Mouse (Mus musculus): ENCODE measurements at regions not wholly inside any gene's neighbourhood (a gene's known extent, or its start where the extent isn't known, plus 50 kb on each side); places are given as distances from the start of the nearest gene placed in this dataset.
A peak's percentile ranks its signal among the peaks of the same experiment; 100 is the strongest.

GRCm38 (mm10) chr14:105717821-105718220 lies 178.8 kb downstream of the Spry2 start:
- WGBS, result 76% methylated on average over 2 of the region's 2 CpGs
- DNase-seq (ENCODE audit: low spot score), result no peak
- Histone ChIP-seq H3K9ac (ENCODE audit: low read length) (no peak overlapping the region), H3K4me3 (ENCODE audit: low read depth, low read length) (no peak overlapping the region), H3K36me3 (ENCODE audit: control insufficient read depth, insufficient read depth, low read length) (no peaks in the 10 kb centered on the region), H3K4me1 (ENCODE audit: control insufficient read depth, insufficient read depth, low read length) (no peaks in the 10 kb centered on the region), H3K27me3 (replicated peaks; ENCODE audit: control insufficient read depth, insufficient read depth, low read length) (no peaks in the 10 kb centered on the region), H3K9me3 (replicated peaks; ENCODE audit: control insufficient read depth, low read length) (no peaks in the 10 kb centered on the region), H3K4me2 (ENCODE audit: low read length) (no peak overlapping the region), H3K27ac (ENCODE audit: low read depth, low read length) (no peak overlapping the region)
- ATAC-seq, result no peak

GRCm38 (mm10) chr14:105708691-105709090 lies 187.9 kb downstream of the Spry2 start:
- no peaks in the 10 kb centered on the region for H3K9me3 ChIP-seq (replicated peaks; ENCODE audit: control insufficient read depth, low read length)
- no peak overlapping the region for H3K27ac ChIP-seq (ENCODE audit: low read depth, low read length)
- WGBS, result 62% methylated on average over 2 of the region's 2 CpGs
- H3K9ac ChIP-seq (ENCODE audit: low read length), result no peak overlapping the region
- DNase-seq (ENCODE audit: low spot score) (no peak), ATAC-seq (no peak)
- no peaks in the 10 kb centered on the region for H3K36me3 ChIP-seq (ENCODE audit: control insufficient read depth, insufficient read depth, low read length)
- H3K4me3 ChIP-seq (ENCODE audit: low read depth, low read length), result no peak overlapping the region
- no peaks in the 10 kb centered on the region for H3K27me3 ChIP-seq (replicated peaks; ENCODE audit: control insufficient read depth, insufficient read depth, low read length)
- no peaks in the 10 kb centered on the region for H3K4me1 ChIP-seq (ENCODE audit: control insufficient read depth, insufficient read depth, low read length)
- no peak overlapping the region for H3K4me2 ChIP-seq (ENCODE audit: low read length)

GRCm38 (mm10) chr14:105706756-105707155 lies 189.9 kb downstream of the Spry2 start:
- H3K9me3 ChIP-seq (replicated peaks; ENCODE audit: control insufficient read depth, low read length), result no peaks in the 10 kb centered on the region
- WGBS, result 96% methylated on average over 7 of the region's 7 CpGs
- H3K4me3 ChIP-seq (ENCODE audit: low read depth, low read length), result no peak overlapping the region
- H3K9ac ChIP-seq (ENCODE audit: low read length), result no peak overlapping the region
- no peaks in the 10 kb centered on the region for H3K36me3 ChIP-seq (ENCODE audit: control insufficient read depth, insufficient read depth, low read length)
- no peaks in the 10 kb centered on the region for H3K4me1 ChIP-seq (ENCODE audit: control insufficient read depth, insufficient read depth, low read length)
- ATAC-seq (no peak), DNase-seq (ENCODE audit: low spot score) (no peak)
- no peaks in the 10 kb centered on the region for H3K27me3 ChIP-seq (replicated peaks; ENCODE audit: control insufficient read depth, insufficient read depth, low read length)
- no peak overlapping the region for H3K27ac ChIP-seq (ENCODE audit: low read depth, low read length)
- H3K4me2 ChIP-seq (ENCODE audit: low read length), result no peak overlapping the region

GRCm38 (mm10) chr14:105698616-105699015 lies 198.0 kb downstream of the Spry2 start:
- ATAC-seq, result no peak
- H3K9me3 ChIP-seq (replicated peaks; ENCODE audit: control insufficient read depth, low read length), result no peaks in the 10 kb centered on the region
- no peak overlapping the region for H3K4me2 ChIP-seq (ENCODE audit: low read length)
- H3K9ac ChIP-seq (ENCODE audit: low read length), result no peak overlapping the region
- no peak overlapping the region for H3K27ac ChIP-seq (ENCODE audit: low read depth, low read length)
- WGBS, result 8% methylated on average over 1 of the region's 1 CpGs
- H3K36me3 ChIP-seq (ENCODE audit: control insufficient read depth, insufficient read depth, low read length), result no peaks in the 10 kb centered on the region
- H3K27me3 ChIP-seq (replicated peaks; ENCODE audit: control insufficient read depth, insufficient read depth, low read length), result no peaks in the 10 kb centered on the region
- peak; percentile 33 for DNase-seq (ENCODE audit: low spot score)
- 0 out of 2 replicates have a peak, but pooled peaks cover 2% of the 10 kb centered on the region for H3K4me1 ChIP-seq (ENCODE audit: control insufficient read depth, insufficient read depth, low read length)
- H3K4me3 ChIP-seq (ENCODE audit: low read depth, low read length), result no peak overlapping the region

GRCm38 (mm10) chr14:105698086-105698485 lies 198.5 kb downstream of the Spry2 start:
- Histone ChIP-seq H3K9ac (ENCODE audit: low read length) (no peak overlapping the region), H3K4me2 (ENCODE audit: low read length) (no peak overlapping the region), H3K27ac (ENCODE audit: low read depth, low read length) (no peak overlapping the region), H3K27me3 (replicated peaks; ENCODE audit: control insufficient read depth, insufficient read depth, low read length) (no peaks in the 10 kb centered on the region), H3K4me3 (ENCODE audit: low read depth, low read length) (no peak overlapping the region), H3K4me1 (ENCODE audit: control insufficient read depth, insufficient read depth, low read length) (0 out of 2 replicates have a peak, but pooled peaks cover 2% of the 10 kb centered on the region), H3K36me3 (ENCODE audit: control insufficient read depth, insufficient read depth, low read length) (no peaks in the 10 kb centered on the region), H3K9me3 (replicated peaks; ENCODE audit: control insufficient read depth, low read length) (no peaks in the 10 kb centered on the region)
- ATAC-seq, result no peak
- WGBS, result 93% methylated on average over 1 of the region's 1 CpGs
- DNase-seq (ENCODE audit: low spot score), result no peak

GRCm38 (mm10) chr14:105697398-105697797 lies 199.2 kb downstream of the Spry2 start:
- DNase-seq (ENCODE audit: low spot score), result no peak
- H3K4me1 ChIP-seq (ENCODE audit: control insufficient read depth, insufficient read depth, low read length), result 0 out of 2 replicates have a peak, but pooled peaks cover 2% of the 10 kb centered on the region
- 88% methylated on average over 13 of the region's 13 CpGs for WGBS
- no peak overlapping the region for H3K4me2 ChIP-seq (ENCODE audit: low read length)
- no peak overlapping the region for H3K27ac ChIP-seq (ENCODE audit: low read depth, low read length)
- no peaks in the 10 kb centered on the region for H3K27me3 ChIP-seq (replicated peaks; ENCODE audit: control insufficient read depth, insufficient read depth, low read length)
- H3K9ac ChIP-seq (ENCODE audit: low read length), result no peak overlapping the region
- H3K36me3 ChIP-seq (ENCODE audit: control insufficient read depth, insufficient read depth, low read length), result no peaks in the 10 kb centered on the region
- H3K9me3 ChIP-seq (replicated peaks; ENCODE audit: control insufficient read depth, low read length), result no peaks in the 10 kb centered on the region
- ATAC-seq, result no peak
- no peak overlapping the region for H3K4me3 ChIP-seq (ENCODE audit: low read depth, low read length)

GRCm38 (mm10) chr14:105694969-105695368 lies 201.7 kb downstream of the Spry2 start:
- Histone ChIP-seq H3K9me3 (replicated peaks; ENCODE audit: control insufficient read depth, low read length) (no peaks in the 10 kb centered on the region), H3K4me3 (ENCODE audit: low read depth, low read length) (no peak overlapping the region), H3K4me2 (ENCODE audit: low read length) (no peak overlapping the region), H3K36me3 (ENCODE audit: control insufficient read depth, insufficient read depth, low read length) (no peaks in the 10 kb centered on the region), H3K4me1 (ENCODE audit: control insufficient read depth, insufficient read depth, low read length) (0 out of 2 replicates have a peak, but pooled peaks cover 2% of the 10 kb centered on the region), H3K27me3 (replicated peaks; ENCODE audit: control insufficient read depth, insufficient read depth, low read length) (no peaks in the 10 kb centered on the region), H3K27ac (ENCODE audit: low read depth, low read length) (no peak overlapping the region), H3K9ac (ENCODE audit: low read length) (no peak overlapping the region)
- ATAC-seq (no peak), DNase-seq (ENCODE audit: low spot score) (no peak)

GRCm38 (mm10) chr14:105693713-105694112 lies 202.9 kb downstream of the Spry2 start:
- ATAC-seq, result no peak
- Histone ChIP-seq H3K27me3 (replicated peaks; ENCODE audit: control insufficient read depth, insufficient read depth, low read length) (no peaks in the 10 kb centered on the region), H3K27ac (ENCODE audit: low read depth, low read length) (no peak overlapping the region), H3K4me2 (ENCODE audit: low read length) (no peak overlapping the region), H3K4me3 (ENCODE audit: low read depth, low read length) (no peak overlapping the region), H3K9ac (ENCODE audit: low read length) (no peak overlapping the region), H3K36me3 (ENCODE audit: control insufficient read depth, insufficient read depth, low read length) (no peaks in the 10 kb centered on the region), H3K9me3 (replicated peaks; ENCODE audit: control insufficient read depth, low read length) (no peaks in the 10 kb centered on the region), H3K4me1 (ENCODE audit: control insufficient read depth, insufficient read depth, low read length) (0 out of 2 replicates have a peak, but pooled peaks cover 2% of the 10 kb centered on the region)
- 76% methylated on average over 4 of the region's 4 CpGs for WGBS
- no peak for DNase-seq (ENCODE audit: low spot score)

- no peak for DNase-seq (ENCODE audit: low spot score)
- 49% methylated on average over 11 of the region's 11 CpGs for WGBS
- Histone ChIP-seq H3K36me3 (ENCODE audit: control insufficient read depth, insufficient read depth, low read length) (no peaks in the 10 kb centered on the region), H3K4me1 (ENCODE audit: control insufficient read depth, insufficient read depth, low read length) (no peaks in the 10 kb centered on the region), H3K27me3 (replicated peaks; ENCODE audit: control insufficient read depth, insufficient read depth, low read length) (no peaks in the 10 kb centered on the region), H3K9ac (ENCODE audit: low read length) (no peak overlapping the region), H3K4me2 (ENCODE audit: low read length) (no peak overlapping the region), H3K4me3 (ENCODE audit: low read depth, low read length) (no peak overlapping the region), H3K9me3 (replicated peaks; ENCODE audit: control insufficient read depth, low read length) (no peaks in the 10 kb centered on the region), H3K27ac (ENCODE audit: low read depth, low read length) (no peak overlapping the region)
- ATAC-seq, result no peak
Measured at GRCm38 (mm10) chr14:105684826-105685465, 211.7 kb downstream of the Spry2 start.

All from forebrain, embryonic 14.5 days (tissue).